Mouse (Mus musculus) retina, postnatal 1 day (tissue): ENCODE data around the gene Gpr183.

ENCODE experiments used
- DNase-seq: peaks from one replicate; pipeline ENCODE4 v3.0.0-alpha.2; 2012

The Gpr183 gene

DNA sequence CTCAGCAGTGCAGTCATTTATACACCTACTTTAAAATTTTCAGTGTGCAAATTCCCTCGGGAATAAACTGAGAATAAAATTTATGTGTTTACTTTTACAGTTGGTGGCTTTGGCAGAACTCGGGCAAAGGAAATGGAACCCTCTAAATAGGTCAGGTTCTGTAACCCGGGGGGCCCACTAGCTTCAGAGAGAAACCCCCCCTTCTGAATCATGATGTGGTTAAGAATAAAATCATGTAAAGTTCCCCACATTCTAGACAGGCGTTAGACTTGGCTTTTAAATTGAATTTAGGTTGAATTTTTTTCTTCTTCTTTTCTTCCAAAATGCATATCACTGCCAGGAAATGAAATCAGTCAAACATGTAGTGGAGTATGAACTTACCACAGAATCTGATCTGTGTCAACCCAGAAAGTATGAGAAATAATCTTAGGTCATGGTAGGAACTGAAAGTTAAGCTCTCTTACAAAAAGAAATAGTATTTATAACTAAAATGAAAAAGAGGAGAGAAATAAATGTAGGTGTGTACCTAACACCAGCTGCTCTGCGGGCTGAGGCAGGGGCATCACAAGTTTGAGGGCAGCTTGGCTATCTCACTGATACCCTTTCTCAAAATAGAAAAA, 9.7 kb downstream of the Gpr183 start:
- no peak for DNase-seq

DNA sequence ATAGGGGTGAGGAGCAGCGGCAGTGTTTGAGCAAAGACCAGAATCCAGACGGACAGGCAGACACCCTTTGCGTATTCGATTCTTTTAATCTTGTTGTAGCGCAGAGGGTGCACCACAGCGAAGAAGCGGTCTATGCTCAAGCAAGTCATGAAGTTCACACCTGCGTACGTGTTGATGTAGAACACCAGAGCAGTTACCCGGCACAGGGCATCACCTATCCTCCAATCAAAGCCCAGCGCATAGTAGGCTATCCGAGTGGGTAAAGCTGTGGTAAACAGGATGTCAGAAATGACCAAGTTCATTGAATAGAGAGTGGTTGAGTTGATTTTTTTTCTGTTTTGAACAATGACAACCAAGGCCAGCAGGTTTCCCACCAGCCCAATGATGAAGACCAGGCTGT, 10.4 kb downstream of the Gpr183 start:
- DNase-seq: no peak

GRCm38 (mm10) chr14:121954129-121954528, 10.9 kb downstream of the Gpr183 start:
- DNase-seq: no peak

DNA sequence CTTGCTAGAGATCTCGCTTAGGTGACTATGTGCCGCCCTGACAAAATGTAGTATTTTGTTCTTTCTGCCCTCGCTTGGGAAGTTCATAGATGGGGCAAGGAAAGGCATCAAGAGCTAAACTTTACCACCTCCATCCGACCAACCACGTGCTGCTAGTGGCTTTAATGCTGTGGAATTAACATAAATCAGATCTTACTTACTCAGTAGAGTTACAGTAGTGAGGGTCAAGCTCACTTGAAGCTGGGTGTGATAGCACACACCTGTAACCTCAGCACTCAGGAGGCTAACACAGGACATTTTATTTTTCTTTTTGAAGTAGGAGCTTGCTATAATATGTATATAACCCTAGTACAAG, 13.0 kb downstream of the Gpr183 start:
- DNase-seq: no peak

DNA sequence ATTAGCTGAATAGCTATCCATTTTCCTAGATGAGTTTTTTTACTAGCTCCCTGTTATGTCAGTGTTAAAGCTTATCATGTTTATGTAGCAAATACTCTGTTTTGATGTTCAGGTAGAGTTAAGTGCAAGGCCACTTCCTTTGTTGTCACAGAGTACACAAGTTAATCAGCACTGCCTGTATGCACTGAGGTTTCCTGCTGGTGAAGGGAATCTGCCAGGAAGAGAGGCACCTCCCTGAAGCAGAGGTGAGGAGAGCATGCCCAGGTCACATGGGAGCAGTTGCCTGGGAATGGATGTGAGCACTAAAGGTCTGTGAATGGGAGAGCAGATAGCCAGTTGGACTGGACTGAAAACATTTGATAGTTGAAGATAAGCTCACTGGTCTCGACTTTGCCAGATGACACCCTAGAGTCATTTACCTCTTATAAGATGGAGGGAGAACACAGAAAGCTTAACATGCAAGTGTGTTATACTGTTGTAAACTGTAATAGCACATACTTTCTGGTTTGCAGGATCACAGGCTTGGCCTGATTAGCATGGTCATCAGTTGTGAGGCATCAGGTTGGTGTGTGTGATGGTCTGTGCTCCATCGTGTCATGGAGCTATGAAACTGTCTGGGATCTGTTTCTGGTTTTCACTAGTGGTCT, 13.5 kb downstream of the Gpr183 start:
- no peak for DNase-seq

DNA sequence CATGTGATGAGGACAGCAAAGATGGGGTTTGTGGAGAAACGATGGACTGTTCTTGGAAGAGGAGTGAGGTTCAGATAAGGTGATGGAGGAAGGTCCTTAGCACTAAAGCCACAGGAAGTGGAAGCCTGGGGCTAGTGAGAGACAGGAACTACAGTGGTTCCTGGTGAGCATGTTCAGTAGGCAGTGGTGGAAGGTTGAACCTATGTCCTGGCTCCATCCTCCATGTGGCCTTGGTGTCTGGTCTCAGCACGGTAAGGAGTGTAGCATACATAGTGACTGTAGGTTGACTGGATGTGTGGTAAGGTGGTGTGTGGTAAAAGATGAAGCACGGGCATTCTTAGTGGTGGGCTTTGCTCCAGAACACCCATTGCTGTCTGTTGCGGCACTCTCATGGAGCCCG, 15.1 kb downstream of the Gpr183 start:
- DNase-seq: no peak

GRCm38 (mm10) chr14:121949436-121949835, 15.6 kb downstream of the Gpr183 start:
- DNase-seq: no peak

DNA sequence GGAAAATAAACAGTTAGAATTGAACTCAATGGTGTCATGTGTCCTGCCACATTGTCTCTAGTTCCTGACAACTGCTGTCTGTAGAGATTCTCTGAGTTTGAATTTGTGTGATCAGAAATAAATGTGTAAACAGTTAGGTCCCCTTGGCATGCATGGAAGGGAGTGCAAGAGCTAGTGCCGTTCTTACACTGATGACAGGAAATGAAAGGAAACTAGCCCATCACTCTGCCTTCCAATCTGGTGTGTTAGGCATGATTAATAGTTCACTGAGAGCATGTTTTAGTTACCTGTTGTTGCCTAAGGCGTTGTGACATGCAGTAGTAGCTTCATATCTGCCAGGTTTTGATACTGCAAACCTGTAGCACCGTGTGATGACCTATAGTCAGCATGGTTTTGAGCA, 17.0 kb downstream of the Gpr183 start:
- DNase-seq: no peak

DNA sequence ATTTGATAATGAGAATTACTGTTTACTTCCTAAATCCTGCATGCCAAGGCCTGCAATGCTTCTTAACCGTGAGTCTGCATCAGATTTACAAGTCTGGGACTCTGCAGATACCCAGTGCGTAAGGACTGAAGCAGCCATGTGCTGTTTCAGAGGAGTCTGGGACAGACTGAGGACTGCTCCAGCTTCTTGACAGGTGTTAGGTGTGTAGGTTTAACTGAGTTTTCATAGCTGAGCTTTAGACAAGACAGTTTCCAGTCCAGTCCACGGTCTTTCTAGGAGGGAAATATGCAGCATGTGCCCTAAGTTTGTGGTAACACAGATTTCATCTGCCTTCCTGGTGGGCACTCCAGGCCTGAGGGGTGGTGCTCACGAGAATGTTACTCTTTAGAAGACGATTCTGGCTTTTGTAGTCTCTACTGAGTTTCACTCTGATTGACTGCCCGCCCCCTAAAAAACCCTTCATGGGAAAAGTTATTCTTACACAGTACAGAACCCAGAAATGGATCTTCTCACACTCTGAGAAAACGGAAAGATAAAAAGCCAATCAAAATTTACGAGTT, 17.7 kb downstream of the Gpr183 start:
- DNase-seq: no peak

DNA sequence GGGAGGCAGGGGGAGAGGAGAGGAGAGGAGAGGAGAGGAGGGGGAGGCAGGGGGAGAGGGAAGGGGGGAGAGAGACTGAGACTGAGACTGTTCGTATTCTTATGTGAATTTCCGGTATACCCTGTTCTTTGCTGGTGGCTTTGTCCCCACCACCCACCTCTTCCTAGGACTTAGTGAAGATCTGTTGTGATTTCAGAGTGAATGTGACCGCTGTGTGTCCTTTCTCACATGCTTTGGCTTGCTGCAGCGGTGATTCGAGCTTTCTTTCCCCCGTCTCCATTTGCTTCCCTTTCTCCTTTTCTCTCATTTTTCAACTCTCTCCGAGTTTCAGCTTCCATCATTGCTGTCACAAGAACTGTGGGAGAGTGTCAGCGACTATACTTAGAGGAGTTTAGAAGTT, 18.3 kb downstream of the Gpr183 start:
- no peak for DNase-seq

- no peak for DNase-seq
These were observed 18.9 kb downstream of the Gpr183 start for GRCm38 (mm10) chr14:121946131-121946530.

DNA sequence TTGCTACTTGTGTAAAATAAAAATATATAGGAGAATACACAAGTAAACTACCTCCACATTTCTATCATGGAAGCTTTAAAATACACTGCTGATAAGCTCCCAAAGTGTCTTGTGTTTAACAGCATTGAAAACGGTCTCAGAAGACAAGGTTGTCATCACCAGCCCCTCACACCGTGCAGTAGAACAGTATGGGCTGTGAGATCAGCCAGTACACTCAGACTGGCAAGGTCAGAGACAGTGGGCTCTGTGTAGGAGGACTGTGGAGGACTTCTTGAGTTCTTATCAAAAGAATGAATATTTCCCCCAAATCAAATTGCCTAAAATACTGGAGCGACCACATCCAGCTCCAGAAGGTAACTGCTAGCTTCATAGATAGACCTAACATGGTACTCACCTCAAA, 25.4 kb downstream of the Gpr183 start:
- no peak for DNase-seq

DNA sequence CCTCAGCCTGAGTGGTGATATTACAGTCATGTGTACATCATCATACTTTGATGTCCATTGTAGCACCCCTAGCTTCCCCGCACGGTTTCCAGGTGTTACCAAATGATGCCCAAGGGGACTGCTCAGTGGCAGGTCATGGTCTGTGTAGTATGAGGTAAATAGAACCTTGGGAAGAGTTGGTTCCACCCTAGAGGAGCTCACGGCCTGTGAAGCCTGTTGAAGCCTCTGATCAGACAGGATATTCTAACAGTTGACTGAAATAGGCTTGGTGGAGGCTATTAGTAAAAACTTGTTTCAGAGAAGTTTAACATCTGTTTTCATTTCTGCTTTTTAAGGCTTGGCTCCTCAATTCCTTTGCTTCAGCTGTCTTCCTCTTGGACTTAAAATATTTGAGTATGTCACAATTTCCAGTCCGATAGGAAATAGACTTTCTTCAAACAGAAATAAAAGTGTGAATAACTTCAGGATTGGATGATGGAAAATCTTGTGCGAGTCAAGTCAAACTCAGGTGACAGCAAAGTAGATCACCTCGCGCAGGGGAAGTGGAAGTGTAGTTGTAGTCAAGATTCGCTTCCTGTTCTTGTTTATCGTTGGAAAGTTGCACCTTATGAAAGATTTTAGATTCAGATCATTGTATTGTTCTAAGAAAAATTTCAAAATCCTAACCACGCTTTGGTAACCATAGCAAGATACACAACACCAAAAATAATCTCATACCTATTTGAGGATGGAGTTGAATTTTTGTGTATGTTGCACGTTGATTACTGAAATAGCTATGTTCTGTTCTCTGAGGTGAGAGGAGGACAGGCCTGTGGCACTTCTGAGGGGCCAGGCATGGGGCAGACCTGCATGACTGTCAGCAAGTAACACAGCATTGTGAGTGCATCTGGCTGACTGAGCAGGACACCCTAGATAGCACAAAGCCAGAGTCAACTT, 26.5 kb downstream of the Gpr183 start:
- DNase-seq: no peak

- DNase-seq: no peak
These were observed 27.3 kb downstream of the Gpr183 start for GRCm38 (mm10) chr14:121937601-121938255.

- no peak for DNase-seq
These were observed 28.1 kb downstream of the Gpr183 start for GRCm38 (mm10) chr14:121936856-121937255.

GRCm38 (mm10) chr14:121936356-121936755, 28.6 kb downstream of the Gpr183 start:
- DNase-seq: no peak

- DNase-seq: no peak
These were observed 30.4 kb downstream of the Gpr183 start for GRCm38 (mm10) chr14:121934597-121934946.

DNA sequence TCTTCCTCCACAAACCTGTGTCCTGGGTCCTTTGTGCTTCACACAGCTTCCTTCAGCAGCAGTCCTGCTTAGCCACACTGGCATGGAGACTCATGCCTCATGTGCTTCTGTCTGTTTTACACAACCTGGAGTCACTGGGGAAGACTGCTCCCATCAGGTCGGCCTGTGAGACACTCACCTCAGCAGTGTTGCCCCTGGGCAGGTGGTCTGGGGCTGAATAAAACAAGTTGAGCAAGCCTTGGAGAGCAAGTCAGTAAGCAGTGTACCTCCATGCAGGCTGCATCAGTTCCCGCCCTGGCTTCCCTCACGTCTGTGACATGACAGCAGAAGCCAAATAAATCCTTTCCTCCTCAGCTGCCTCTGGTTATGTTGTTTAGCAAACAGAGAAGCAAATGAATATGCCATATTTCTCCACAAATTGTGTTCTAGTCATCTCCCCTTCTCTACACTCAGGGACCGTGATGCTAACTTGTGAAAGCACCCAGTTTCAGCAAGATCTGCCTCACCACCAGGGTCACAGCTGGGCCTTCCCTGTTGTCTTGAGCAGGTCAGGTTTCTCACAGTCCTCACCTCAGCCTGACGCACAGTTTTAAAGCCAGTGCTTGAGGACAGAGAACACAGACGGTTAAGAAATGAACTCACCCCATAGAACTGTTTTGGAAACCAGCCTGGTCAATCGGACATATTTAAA, 30.9 kb downstream of the Gpr183 start:
- no peak for DNase-seq

- peak; percentile 57 for DNase-seq
These were observed 32.8 kb downstream of the Gpr183 start for GRCm38 (mm10) chr14:121932180-121932579.

- no peak for DNase-seq
These were observed 33.4 kb downstream of the Gpr183 start for GRCm38 (mm10) chr14:121931594-121931993.

GRCm38 (mm10) chr14:121930731-121931383, 34.1 kb downstream of the Gpr183 start:
- no peak for DNase-seq
